Mouse (Mus musculus) frontal cortex, adult (tissue): ENCODE measurements around the gene Exosc8.

Experiments used
- ATAC-seq: cut with Nextera tagmentation; 2 replicates; pipeline ENCODE4 v1.9.2; 2017; ENCODE audit warnings: mild to moderate bottlenecking, moderate library complexity, mixed read lengths; ENCODE audit not compliant: low TSS enrichment

Exosc8 gene

GRCm38 (mm10) chr3:54681310-54682204 lies 53.6 kb downstream of the Exosc8 start:
- ATAC-seq, result no peak
